Mouse (Mus musculus) testis, adult 2 months (tissue): ENCODE data around the gene Celsr1.

Experiments
- CTCF ChIP-seq: fragments of 200-500 bp; IDR thresholded peaks from 2 replicates; pipeline ENCODE4 v1.5.1; 2012; ENCODE audit warnings: low read depth, mild to moderate bottlenecking, inconsistent platforms, low read length, moderate library complexity; ENCODE audit not compliant: control insufficient read depth, insufficient read depth, insufficient replicate concordance
- POLR2A ChIP-seq: fragments of 200-500 bp; IDR thresholded peaks from 2 replicates; pipeline ENCODE4 v1.6.1; 2012; ENCODE audit warnings: low read depth, mild to moderate bottlenecking, inconsistent platforms, low read length, moderate library complexity; ENCODE audit not compliant: control insufficient read depth

GRCm38 (mm10) chr15:85987896-85988295, 45.7 kb downstream of the Celsr1 start:
- TF ChIP-seq CTCF (no peak), POLR2A (no peak)
